Mouse (Mus musculus): ENCODE measurements around the gene Yrdc.

Gene Yrdc

GRCm38 (mm10) chr4:124850933-124851658 is 617 bp downstream of the Yrdc start, which contains the start of gene 1110065P20Rik:
Gene 1110065P20Rik (minus strand): TSS chr4:124851196.
- peak; percentile 73 for DNase-seq

GRCm38 (mm10) chr4:124856294-124856693 is 5.8 kb downstream of the Yrdc start:
- DNase-seq, result no peak

- no peak for DNase-seq
Measured at GRCm38 (mm10) chr4:124858370-124858769, 7.9 kb downstream of the Yrdc start.

GRCm38 (mm10) chr4:124860446-124860845 is 10.0 kb downstream of the Yrdc start:
- DNase-seq, result peak; percentile 54

GRCm38 (mm10) chr4:124861283-124862188 is 11.1 kb downstream of the Yrdc start, which contains the start of gene Maneal:
Gene Maneal (minus strand): TSS chr4:124862171.
- DNase-seq, result peak; percentile 44

- no peak for DNase-seq
Measured at GRCm38 (mm10) chr4:124872719-124873118, 22.2 kb downstream of the Yrdc start.

- no peak for DNase-seq
Measured at GRCm38 (mm10) chr4:124880599-124880998, 30.1 kb downstream of the Yrdc start, which contains the start of gene Epha10. Gene Epha10 (plus strand): TSS chr4:124880899.

- peak; percentile 87 for DNase-seq
Measured at GRCm38 (mm10) chr4:124881341-124881908, 30.9 kb downstream of the Yrdc start.

GRCm38 (mm10) chr4:124882151-124882729 is 31.8 kb downstream of the Yrdc start:
- peak; percentile 54 for DNase-seq

- no peak for DNase-seq
Measured at GRCm38 (mm10) chr4:124888702-124889101, 38.2 kb downstream of the Yrdc start.

- DNase-seq, result no peak
Measured at GRCm38 (mm10) chr4:124889935-124890334, 39.5 kb downstream of the Yrdc start.

- DNase-seq, result no peak
Measured at GRCm38 (mm10) chr4:124890831-124891230, 40.4 kb downstream of the Yrdc start.

- no peak for DNase-seq
Measured at GRCm38 (mm10) chr4:124893769-124894168, 43.3 kb downstream of the Yrdc start.

GRCm38 (mm10) chr4:124894508-124895428 is 44.3 kb downstream of the Yrdc start:
- DNase-seq, result peak; percentile 49

- no peak for DNase-seq
Measured at GRCm38 (mm10) chr4:124898428-124898827, 47.9 kb downstream of the Yrdc start.

- DNase-seq, result no peak
Measured at GRCm38 (mm10) chr4:124899906-124900305, 49.4 kb downstream of the Yrdc start.
